Mouse (Mus musculus) spleen, postnatal 36 days (tissue): Measurements from ENCODE around the gene Wfdc5.
"Not testable (repeated sequence)": the region's sequence is repeated elsewhere in the genome, so short reads cannot be mapped to it uniquely, and the experiment has no call there.

Experiments used
- DNase-seq, 2 experiments: peaks; one replicate each; pipeline ENCODE4 v3.0.0; 2022; ENCODE audit warnings: low spot score in 2 of 2, mixed read lengths in 1 of 2

Wfdc5 gene

GRCm38 (mm10) chr2:164182692-164183255 lies at the start of gene Wfdc5:
Wfdc5 (minus strand) TSS chr2:164182742.
- DNase-seq: no peak

- DNase-seq: no peak
Observed at GRCm38 (mm10) chr2:164228361-164229070, 46.0 kb upstream of the Wfdc5 start.

GRCm38 (mm10) chr2:164221522-164221921 lies 39.0 kb upstream of the Wfdc5 start, which contains the start of gene Wfdc15b:
Wfdc15b (minus strand) TSS chr2:164221660.
- DNase-seq: no peak

- DNase-seq: no peak
Observed at GRCm38 (mm10) chr2:164219295-164219694, 36.8 kb upstream of the Wfdc5 start.

- no peak for DNase-seq
Observed at GRCm38 (mm10) chr2:164212711-164213110, 30.2 kb upstream of the Wfdc5 start.

- DNase-seq: no peak
Observed at GRCm38 (mm10) chr2:164210892-164211291, 28.4 kb upstream of the Wfdc5 start.

DNA sequence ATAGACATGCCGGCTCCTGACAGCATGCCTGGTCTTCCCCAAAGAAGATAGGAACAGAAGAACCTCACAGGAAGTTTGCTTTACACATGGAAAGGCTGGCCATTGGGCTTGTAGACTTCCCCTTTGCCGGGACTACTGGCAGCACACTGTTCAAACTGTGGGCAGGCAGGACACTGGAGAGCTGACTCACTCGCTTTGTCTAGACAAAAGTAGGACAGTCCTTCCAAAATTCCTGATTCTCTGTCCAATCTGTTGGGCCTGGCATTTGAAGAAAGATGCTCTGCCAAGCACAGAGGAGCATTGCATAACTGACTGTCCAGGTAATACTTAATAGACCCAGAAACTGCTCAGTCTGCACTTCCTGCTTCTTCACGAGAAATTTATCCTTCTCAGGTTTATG lies 24.1 kb upstream of the Wfdc5 start:
- DNase-seq: no peak

GRCm38 (mm10) chr2:164206011-164206410 lies 23.5 kb upstream of the Wfdc5 start:
- not testable (repeated sequence) for DNase-seq

GRCm38 (mm10) chr2:164199626-164200327 lies 17.2 kb upstream of the Wfdc5 start, which contains the start of gene Wfdc15a:
Wfdc15a (minus strand) TSS chr2:164200130.
- DNase-seq: no peak

GRCm38 (mm10) chr2:164196700-164196990 lies 14.1 kb upstream of the Wfdc5 start:
- DNase-seq: no peak

DNA sequence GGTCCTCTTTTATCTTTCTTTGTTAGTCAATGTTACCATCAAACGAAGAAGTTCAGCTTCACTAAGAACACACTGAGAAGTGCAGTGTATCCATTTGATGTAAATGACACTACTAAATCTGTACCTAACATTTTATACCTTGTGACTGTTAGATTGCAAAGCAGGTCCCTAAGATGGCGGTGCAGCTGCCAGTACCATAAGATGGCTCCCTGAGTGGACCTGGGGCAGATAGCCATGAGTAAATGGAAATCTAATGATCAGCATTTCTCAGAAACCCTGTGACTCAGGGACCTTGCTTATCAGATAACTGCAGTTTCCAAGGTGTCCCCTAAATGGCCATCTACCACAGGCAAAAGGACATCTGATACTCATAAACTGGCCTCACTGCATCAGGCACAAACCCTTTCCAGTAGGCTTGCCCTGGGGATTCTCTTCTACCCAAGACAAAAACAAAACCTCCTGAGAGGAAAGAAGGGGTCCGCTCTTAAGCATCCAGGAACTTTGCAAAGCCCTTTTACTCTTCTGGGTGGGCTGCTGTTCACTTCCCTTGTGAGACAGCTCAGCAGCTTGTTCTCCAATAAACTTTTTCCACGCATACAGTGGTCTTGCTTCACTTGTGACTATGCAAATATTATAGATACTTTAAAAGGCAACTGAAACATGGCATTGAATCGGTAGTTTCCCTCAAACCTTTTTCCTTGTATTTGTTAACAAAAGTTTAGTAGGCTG lies 13.6 kb upstream of the Wfdc5 start:
- no peak for DNase-seq

DNA sequence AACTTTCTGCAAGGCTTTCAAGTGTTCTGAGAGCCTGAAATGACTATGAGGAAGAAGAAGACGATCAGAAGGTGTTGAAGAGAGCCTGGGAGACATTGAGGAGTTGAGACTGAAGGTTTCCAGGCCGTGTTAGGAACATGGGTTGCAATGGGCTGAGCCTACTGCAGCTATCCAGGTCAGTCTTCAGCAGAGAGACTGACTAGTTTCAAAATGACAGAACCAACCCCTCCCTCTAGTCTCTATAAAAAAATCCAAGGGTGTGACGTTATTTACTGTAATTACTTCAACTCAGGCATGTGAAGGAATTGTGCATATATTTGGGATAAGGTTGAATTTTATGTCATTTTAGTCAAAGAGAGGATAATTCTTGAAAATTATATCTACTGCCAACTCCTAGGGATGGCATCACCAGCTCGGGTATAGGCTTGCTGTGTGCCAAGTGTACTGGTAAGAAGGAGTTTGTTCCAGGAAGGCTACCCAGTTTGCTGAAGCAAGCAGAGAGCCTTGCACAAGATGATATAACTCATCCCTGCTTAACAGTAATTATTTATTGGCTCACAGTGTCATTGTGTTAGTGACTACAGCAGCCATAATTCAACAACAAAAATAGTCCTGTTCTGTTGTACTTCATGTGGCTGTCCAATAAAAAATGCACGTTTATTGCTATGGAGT lies 12.6 kb upstream of the Wfdc5 start:
- DNase-seq: no peak

DNA sequence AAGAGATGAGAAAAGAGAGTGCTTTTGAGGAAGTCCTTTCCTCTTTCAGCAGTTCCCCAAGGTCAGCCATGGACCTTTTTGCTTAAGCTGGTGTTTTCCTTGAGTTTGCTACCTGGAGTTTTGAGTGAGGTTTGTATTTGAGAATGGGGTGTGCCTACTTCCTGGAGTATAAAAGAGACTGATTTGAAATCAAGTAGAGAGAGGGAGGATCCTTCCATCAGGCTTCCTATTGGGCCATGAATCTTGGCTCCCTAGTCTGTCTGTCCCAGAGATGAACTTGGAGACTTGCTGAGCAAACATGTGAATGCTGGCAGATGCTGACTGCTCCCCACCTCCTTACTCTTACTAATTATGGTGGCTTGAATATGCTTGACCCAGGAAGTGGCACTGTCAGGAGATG lies 9.7 kb upstream of the Wfdc5 start:
- DNase-seq: no peak

GRCm38 (mm10) chr2:164190576-164190975 lies 8.0 kb upstream of the Wfdc5 start, which contains the start of gene Wfdc12:
Wfdc12 (minus strand) TSS chr2:164190608.
- no peak for DNase-seq

DNA sequence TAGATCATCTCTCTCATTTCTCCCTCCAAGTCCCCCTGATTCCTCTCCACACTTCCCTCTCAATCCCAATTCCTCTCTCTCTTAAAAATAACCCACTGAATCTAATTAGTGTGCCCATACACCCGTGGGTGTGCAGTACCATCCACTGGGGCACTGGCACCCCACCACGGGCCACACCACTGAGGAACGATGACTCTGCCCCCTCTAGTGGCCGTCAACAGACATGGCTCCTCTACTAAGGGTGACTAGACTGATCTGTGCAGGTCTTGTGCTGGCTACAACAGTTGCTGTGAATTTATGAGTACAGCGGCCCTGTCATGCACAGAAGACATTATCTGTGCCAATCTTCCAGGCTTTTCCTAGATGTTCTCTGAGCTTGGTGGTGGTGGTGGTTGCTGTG lies 6.2 kb upstream of the Wfdc5 start:
- DNase-seq: no peak

DNA sequence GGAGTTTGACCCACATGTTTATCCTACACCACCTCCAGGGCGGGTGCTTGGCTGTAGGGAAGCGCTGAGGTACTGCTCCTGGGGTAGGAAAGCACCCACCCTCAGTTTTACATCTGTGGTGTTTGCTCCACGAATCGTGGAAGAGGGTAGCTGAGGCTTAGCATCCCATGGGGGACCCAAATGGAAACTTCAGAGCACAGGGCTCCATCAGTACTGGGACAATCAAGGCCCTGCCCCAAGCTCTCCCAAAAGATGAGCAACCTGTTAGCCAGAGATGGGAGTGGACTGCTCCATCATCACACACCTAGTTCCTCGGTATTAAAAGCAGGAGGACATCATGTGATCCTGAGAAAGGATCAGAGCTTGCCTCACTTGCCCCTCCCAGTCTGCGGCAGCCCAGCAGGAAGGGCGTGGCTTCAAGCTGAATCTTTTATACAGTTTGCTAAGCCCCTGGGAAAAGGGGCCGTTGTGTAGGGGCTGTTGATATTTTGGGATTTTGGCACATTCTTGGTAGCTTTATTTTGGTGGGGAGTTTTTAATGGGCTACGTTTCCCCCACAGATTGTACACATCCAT lies 1.7 kb upstream of the Wfdc5 start:
- no peak for DNase-seq

DNA sequence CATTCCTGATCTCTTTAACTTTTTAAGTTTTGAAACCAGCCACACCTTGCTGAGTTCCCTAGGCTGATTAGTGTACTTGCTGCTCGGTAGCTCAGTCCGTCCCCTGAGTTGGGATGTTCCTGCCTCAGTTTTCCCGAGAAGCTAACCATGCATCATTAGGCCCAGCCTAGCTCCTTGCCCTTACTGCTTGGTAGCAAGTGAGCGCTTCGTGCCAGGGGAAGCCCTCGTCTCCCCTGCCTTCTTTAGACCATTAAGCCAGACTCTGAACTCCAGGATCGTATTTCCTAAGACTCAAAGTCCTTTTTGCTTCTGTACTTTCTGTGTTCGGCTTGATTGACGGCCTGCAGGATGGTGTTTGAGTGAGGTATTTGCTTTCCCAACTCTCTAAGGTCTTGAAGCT lies 798 bp upstream of the Wfdc5 start:
- DNase-seq: no peak

GRCm38 (mm10) chr2:164180770-164181169 lies 1.8 kb downstream of the Wfdc5 start:
- DNase-seq: no peak

DNA sequence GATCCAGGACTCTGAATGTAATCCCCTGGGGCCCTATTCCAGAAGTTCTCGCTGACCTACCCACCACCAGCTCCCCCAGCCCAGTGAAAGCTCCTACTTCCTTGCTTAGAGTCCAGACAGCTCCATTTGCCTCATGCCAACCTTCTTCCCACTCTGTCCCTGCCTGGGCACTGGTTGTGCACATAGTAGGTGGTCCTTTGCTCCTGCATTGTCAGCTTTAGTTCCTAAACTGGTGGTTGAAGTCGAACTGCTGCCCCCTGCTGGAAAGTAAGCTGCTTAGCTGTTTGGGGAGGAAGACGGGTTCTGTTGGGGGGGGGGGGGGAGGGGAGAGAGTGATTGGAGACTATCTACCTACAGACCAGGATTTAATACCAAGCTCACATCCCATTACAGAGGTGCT lies 2.4 kb downstream of the Wfdc5 start:
- DNase-seq: peak; percentile 19 to 42

GRCm38 (mm10) chr2:164177831-164178230 lies 4.7 kb downstream of the Wfdc5 start:
- DNase-seq: no peak

DNA sequence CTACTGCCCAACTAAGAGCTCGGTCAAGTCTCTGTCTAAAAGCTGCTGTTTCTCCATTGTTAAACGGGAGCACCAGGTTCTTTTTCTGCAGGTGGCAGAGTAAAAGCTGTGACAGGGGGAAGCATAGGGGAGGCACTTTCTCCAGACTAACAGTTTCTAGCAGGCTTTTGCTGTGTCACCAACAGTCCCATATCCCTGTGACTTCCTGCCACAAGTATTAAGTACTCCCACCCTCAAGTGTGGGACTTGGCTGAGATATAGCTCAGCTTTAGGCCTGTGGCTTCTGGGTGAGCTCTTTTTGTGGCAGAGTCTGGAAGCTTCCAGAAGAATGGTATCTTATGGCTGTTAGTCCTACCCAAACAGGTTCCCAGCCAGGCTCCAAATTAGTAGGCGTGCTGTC lies 6.7 kb downstream of the Wfdc5 start:
- no peak for DNase-seq
